Mouse (Mus musculus) erythroblast, adult 5-6 weeks (primary cell): ENCODE data around the gene Larp1b. TPM values are rescaled to one million over a fixed set of nuclear protein-coding genes. Genes with fewer than 3 reads are reported as not detected.

Source experiments
- ATAC-seq: replicated peaks from 2 replicates; pipeline ENCODE4 v1.8.0; 2016; ENCODE audit warnings: moderate number of reproducible peaks, mild to moderate bottlenecking, moderate TSS enrichment, inconsistent platforms; ENCODE audit not compliant: poor library complexity, low FRiP score, severe bottlenecking
- total RNA-seq, 2 experiments: library from RNA; stranded (forward) in 1 of 2; stranded (reverse) in 1 of 2; fragments of 150-400 nt in 1 of 2; fragments of 200-764, 138-1000 nt in 1 of 2; gene quantifications; 2 replicates each; pipeline versions ENCODE4 v1.2.3 to v1.2.4; 2015 to 2017; ENCODE audit warnings: low replicate concordance in 2 of 2

The Larp1b gene
- total RNA-seq, 2 experiments from 2014 or later, result 46.3 to 48.1 TPM

DNA sequence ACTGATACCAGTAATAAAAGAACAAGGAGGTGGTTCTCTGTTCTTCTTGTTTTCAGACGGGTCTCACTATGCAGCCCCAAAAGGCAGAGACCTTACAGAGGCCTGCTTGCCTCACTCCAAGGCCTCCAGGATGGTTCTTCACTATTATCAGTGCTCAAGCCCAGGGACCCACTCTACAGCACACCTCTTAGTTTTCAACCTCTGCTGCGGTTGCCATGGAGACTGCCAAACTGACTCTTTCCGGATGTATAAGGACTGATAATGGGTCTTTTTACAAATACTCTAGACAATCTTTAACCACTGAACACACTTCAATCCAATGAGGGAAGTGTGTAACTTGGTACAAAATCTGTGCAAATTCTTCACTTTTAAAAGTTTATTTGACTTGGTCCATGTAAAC lies 131.1 kb downstream of the Larp1b start:
- ATAC-seq, result no peak

DNA sequence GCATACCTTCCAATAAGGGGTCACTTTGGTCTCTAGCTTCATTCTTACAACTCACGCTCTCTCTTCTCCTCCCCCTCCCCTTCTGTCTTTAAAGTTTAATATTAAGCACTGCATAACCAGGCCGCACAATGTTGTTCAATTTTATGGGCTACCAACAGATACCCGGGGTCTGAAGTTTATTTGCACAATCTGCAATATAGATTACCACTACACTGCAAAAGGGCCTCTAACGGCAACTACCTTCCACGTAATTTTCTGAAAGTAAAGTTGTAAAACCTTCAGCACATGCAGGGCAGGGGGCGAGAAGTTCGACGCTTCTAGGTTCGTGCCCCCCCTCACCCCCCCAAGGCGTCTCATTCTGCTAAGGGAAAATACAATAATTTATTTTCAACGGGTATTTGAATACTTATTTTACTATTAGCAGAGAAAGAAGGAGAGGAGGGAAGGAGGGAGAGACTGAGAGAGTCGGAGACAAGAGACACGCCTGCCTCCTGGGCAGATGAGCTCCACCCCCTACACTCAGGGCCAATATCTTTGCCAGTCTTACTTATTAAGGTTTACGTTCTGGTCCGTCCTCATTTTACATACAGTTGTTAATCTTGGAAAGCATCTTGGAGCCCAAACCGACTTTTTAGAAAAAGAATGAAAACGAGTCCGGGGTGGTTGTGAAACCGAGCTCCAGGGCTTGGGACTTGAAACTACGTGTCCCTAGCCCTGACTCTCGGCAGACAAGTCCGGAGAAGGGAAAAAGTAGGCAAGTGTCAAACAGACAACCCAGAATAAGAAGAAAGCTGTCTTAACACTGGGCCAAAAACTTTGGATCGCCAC lies 132.1 kb downstream of the Larp1b start:
- peak; percentile 72 for ATAC-seq

DNA sequence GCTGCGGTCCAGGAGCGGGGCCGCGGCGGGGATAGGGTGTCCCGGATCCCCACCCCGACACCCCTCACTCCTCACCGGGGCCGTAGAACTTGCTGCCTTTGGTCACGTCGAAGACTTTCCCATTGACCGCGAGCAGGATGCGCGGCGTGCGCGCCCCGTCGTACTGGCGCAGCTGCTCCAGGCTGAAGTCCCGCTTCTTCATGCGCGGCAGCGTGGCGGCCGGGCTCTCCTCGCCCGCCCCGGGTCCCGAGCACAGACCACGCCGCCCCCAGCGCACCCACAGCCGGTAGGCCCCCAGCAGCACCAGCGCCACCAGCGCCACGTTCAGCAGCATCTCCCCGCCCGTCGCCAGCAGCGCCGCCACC lies 132.9 kb downstream of the Larp1b start:
- ATAC-seq, result no peak

DNA sequence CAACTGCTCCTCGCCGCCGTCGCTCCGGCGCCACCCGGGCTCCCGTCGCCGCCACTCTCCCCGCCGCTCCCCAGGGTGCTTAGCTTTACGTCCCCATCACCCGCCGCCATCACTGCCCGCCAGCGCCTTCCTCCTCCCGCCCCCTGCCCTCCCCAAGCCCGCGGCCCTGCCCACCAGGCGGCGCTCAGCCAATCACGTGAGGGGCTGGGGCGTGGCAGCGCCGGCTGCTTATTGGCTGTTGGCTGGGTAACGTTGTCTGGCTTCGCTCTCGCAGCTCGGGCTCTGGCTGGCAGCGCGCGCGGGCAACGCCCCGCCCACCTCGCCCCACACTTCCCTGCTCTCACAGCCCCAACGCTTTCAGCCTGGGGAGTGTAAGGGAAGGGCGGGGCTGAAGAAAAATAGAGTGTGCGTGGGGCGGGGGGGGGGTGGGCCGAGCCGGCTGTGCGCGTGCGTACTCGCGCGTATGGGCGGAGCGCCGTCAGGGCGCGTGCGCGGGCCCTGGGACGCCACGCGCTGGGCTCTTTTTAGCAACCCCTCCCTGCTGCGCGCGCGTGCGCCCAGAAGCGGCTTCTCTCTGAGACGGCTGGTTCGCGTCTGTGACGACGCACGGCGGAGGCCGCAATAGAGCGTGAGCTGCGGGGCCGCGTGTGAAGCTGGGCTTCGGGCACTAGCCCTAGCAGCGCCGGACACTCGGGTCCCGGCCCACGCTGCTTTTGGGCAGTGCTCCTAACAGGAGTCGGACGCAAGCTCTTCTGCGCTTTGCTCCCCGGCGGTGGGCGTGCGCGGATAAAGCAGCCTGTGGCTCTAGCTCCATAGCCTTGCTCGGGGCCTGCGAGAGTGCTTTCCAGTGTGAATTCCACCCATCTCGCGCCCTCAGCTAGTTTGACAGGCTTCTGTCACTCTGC lies 133.5 kb downstream of the Larp1b start, which contains the start of gene Pgrmc2:
Gene Pgrmc2, minus strand, starts transcription at position 162 of the 905 bp plus-strand sequence.
- ATAC-seq, result peak; percentile 89

DNA sequence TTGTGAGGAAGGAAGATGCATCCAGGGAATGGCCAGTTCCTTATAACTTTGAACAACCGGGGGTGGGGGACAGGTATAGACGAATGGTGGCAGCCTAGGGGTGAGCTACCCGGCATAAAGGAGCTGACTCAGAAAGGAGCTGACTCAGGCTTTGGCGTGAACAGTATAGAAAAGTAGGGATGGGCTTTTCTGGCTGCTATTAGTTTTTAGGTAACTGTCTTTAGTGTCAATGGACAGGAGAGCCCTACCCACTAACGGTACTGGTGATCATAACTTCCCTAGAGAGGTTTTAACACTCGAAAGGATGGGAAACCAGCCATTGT lies 134.1 kb downstream of the Larp1b start:
- peak; percentile 8; the same call in 1 of the 2 replicates for ATAC-seq

DNA sequence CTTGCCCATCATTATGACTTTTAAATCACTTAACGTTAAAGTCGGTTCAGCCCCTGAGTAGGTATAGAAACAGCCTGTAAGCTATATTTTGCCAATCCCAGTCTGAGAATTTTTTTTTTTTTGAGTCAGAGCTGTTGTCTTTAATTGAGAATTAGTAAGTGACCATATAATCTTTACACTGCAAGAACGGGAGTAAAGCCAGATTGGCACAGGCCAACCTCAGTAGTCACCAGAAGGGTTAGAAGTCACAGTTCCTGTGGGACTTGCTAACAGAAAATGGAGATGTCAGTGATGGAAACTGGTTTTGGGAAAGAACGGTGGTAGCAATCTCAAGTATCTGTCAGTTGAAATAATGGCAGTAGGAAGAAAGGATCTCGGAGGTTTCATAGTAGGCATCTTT lies 134.8 kb downstream of the Larp1b start:
- no peak for ATAC-seq

DNA sequence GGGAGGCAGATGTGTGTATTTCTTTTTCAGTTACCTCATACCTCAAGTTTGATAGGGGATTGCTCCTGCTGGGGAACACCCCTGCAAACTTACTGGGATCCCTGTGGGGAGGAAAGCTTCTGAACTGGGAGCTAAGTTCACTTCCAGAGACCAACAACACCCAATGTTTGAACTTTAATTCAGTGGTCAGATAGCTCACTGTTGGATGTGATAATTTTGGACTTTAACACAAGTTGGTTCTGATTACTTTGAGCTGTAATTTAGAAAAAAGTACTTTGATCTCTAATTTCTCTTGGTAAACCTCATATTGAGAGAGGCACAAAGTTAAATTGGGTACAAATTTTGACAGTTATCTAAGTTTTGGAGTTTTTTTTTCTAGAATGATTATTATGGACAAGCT lies 137.4 kb downstream of the Larp1b start:
- no peak for ATAC-seq

Other genes with a start within 250 kb of the Larp1b start
- not detected in 2 replicates for gene Slc25a31, start 241.0 kb upstream of the Larp1b start, total RNA-seq (2015; ENCODE audit: low replicate concordance)
- gene Slc25a31, start 241.0 kb upstream of the Larp1b start, total RNA-seq (2017; ENCODE audit: low replicate concordance), result not detected in 2 replicates
- gene Hspa4l, start 205.3 kb upstream of the Larp1b start, total RNA-seq (2015; ENCODE audit: low replicate concordance), result 13.8 and 30.7 TPM in 2 replicates
- gene Hspa4l, start 205.3 kb upstream of the Larp1b start, total RNA-seq (2017; ENCODE audit: low replicate concordance), result 39.0 and 69.1 TPM in 2 replicates
- gene Plk4, start 149.8 kb upstream of the Larp1b start, total RNA-seq (2015; ENCODE audit: low replicate concordance), result 24.2 and 36.8 TPM in 2 replicates
- gene Plk4, start 149.8 kb upstream of the Larp1b start, total RNA-seq (2017; ENCODE audit: low replicate concordance), result 29.6 and 33.0 TPM in 2 replicates
- gene Mfsd8, start 102.9 kb upstream of the Larp1b start, total RNA-seq (2015; ENCODE audit: low replicate concordance), result 8.3 and 10.0 TPM in 2 replicates
- 5.6 and 6.6 TPM in 2 replicates for gene Mfsd8, start 102.9 kb upstream of the Larp1b start, total RNA-seq (2017; ENCODE audit: low replicate concordance)
- 17.7 and 23.8 TPM in 2 replicates for gene Abhd18, start 102.9 kb upstream of the Larp1b start, total RNA-seq (2015; ENCODE audit: low replicate concordance)
- 34.3 and 36.9 TPM in 2 replicates for gene Abhd18, start 102.9 kb upstream of the Larp1b start, total RNA-seq (2017; ENCODE audit: low replicate concordance)
- not detected in 2 replicates for gene 1700034I23Rik, start 47.3 kb upstream of the Larp1b start, total RNA-seq (2015; ENCODE audit: low replicate concordance)
- not detected in 2 replicates for gene 1700034I23Rik, start 47.3 kb upstream of the Larp1b start, total RNA-seq (2017; ENCODE audit: low replicate concordance)
- 14.0 and 15.0 TPM in 2 replicates for gene Pgrmc2, start 133.2 kb downstream of the Larp1b start, total RNA-seq (2015; ENCODE audit: low replicate concordance)
- 13.2 and 22.7 TPM in 2 replicates for gene Pgrmc2, start 133.2 kb downstream of the Larp1b start, total RNA-seq (2017; ENCODE audit: low replicate concordance)